Mouse (Mus musculus) testis, adult 2 months (tissue): Measurements from ENCODE around the gene Nr6a1.

Source experiments
- CTCF ChIP-seq: fragments of 200-500 bp; IDR thresholded peaks from 2 replicates; pipeline ENCODE4 v1.5.1; 2012; ENCODE audit warnings: low read depth, mild to moderate bottlenecking, inconsistent platforms, low read length, moderate library complexity; ENCODE audit not compliant: control insufficient read depth, insufficient read depth, insufficient replicate concordance
- POLR2A ChIP-seq: fragments of 200-500 bp; IDR thresholded peaks from 2 replicates; pipeline ENCODE4 v1.6.1; 2012; ENCODE audit warnings: low read depth, mild to moderate bottlenecking, inconsistent platforms, low read length, moderate library complexity; ENCODE audit not compliant: control insufficient read depth

- TF ChIP-seq CTCF (no peak), POLR2A (no peak)
Observed at GRCm38 (mm10) chr2:38712076-38712768, 215.3 kb downstream of the Nr6a1 start.
